Mouse (Mus musculus) neural tube, embryonic 11.5 days (tissue): ENCODE measurements at regions not wholly inside any gene's neighbourhood (a gene's known extent, or its start where the extent isn't known, plus 50 kb on each side); places are given as distances from the start of the nearest gene placed in this dataset.

Experiments used
- ATAC-seq: fragments of 200-750 bp; cut with Nextera tagmentation; 2 replicates; pipeline ENCODE4 v1.8.0; 2017; ENCODE audit warnings: moderate number of reproducible peaks, mild to moderate bottlenecking, moderate TSS enrichment, moderate library complexity; ENCODE audit not compliant: insufficient read depth, low FRiP score, low TSS enrichment
- DNase-seq: peaks from one replicate; pipeline ENCODE4 v3.0.0-alpha.2; 2015; ENCODE audit warnings: low spot score
- H3K27ac ChIP-seq: fragments of 300-500 bp; sonication (generic); 2 replicates; pipeline ENCODE4 v1.5.1; 2014; ENCODE audit warnings: low read depth, mild to moderate bottlenecking, low read length
- H3K27me3 ChIP-seq: fragments of 300-500 bp; sonication (generic); 2 replicates; pipeline ENCODE4 v1.6.1; 2014; ENCODE audit warnings: mild to moderate bottlenecking, low read length, mixed read lengths; ENCODE audit not compliant: control insufficient read depth, insufficient read depth
- H3K36me3 ChIP-seq: fragments of 300-500 bp; sonication (generic); 2 replicates; pipeline ENCODE4 v1.6.1; 2014; ENCODE audit warnings: mild to moderate bottlenecking, low read length, moderate library complexity, mixed read lengths; ENCODE audit not compliant: control insufficient read depth, insufficient read depth
- H3K4me1 ChIP-seq: fragments of 300-500 bp; sonication (generic); 2 replicates; pipeline ENCODE4 v1.6.1; 2014; ENCODE audit warnings: low read length, mixed read lengths; ENCODE audit not compliant: control insufficient read depth, insufficient read depth
- H3K4me2 ChIP-seq: fragments of 300-500 bp; sonication (generic); 2 replicates; pipeline ENCODE4 v1.6.1; 2014; ENCODE audit warnings: low read depth, mild to moderate bottlenecking, moderate library complexity
- H3K4me3 ChIP-seq: fragments of 300-500 bp; sonication (generic); 2 replicates; pipeline ENCODE4 v1.5.1; 2014; ENCODE audit warnings: low read depth, low read length
- H3K9ac ChIP-seq: fragments of 300-500 bp; sonication (generic); 2 replicates; pipeline ENCODE4 v1.6.1; 2014; ENCODE audit warnings: mild to moderate bottlenecking, low read length
- H3K9me3 ChIP-seq: fragments of 300-500 bp; sonication (generic); 2 replicates; pipeline ENCODE4 v1.6.1; 2016; ENCODE audit warnings: low read length; ENCODE audit not compliant: control insufficient read depth
- WGBS: fragments of 180-500 bp; shearing (Covaris S2); extraction: QIAGEN DNeasy Blood & Tissue Kit; methylation state at CpG from one replicate; pipeline ENCODE4 v1.1.7; 2014; 5-methylcytosine and 5-hydroxymethylcytosine counted together

DNA sequence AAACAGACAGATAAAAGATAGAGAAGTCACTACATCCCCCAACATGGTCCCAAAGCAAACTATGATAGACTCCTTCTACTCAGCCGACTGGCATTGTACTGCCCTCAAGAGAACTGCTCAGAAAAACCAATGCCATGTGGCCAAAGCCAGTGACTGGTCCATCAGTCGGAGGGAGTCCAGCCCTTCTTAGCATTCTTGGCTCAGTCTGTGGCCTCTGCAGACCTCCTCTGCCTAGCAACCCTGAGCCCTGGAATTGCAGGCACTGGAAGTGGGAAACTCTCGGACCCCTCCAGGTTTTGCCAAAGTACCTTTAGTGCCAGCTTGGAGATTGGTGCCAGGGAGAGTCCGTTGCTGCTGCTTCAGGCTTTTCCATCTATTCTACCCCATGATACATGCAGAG, 205.2 kb downstream of the H2al1j start:
- DNase-seq (no peak), ATAC-seq (no peak)
- H3K36me3 ChIP-seq, result no peaks in the 10 kb centered on the region
- H3K27me3 ChIP-seq, result no peaks in the 10 kb centered on the region
- H3K4me1 ChIP-seq, result no peaks in the 10 kb centered on the region
- no peak overlapping the region for H3K9ac ChIP-seq
- H3K27ac ChIP-seq, result no peak overlapping the region
- no peak overlapping the region for H3K4me2 ChIP-seq
- H3K9me3 ChIP-seq, result no peaks in the 10 kb centered on the region
- H3K4me3 ChIP-seq, result no peak overlapping the region
- 63% methylated on average over 4 of the region's 4 CpGs for WGBS

DNA sequence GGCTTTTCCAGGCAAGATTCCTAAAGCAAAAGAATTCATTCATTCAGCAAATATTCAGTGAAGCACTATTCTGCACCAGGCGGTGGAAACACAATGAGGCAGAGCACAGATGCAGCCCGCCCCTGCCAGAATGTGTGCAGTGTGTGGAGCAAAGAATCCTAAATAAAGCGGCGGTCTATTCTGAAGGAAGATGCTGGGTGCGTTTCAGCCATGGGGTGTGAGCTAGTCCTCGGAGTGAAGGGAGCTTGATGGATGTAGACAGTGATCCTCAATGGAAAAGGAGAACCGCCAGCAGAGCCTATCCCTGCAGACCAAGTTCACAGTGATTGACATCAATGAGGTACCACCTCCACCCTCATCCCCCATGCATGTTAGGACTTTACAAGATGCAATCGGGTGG, 206.2 kb downstream of the H2al1j start:
- 59% methylated on average over 8 of the region's 8 CpGs for WGBS
- Histone ChIP-seq H3K9ac (no peak overlapping the region), H3K36me3 (no peaks in the 10 kb centered on the region), H3K27me3 (no peaks in the 10 kb centered on the region), H3K4me2 (no peak overlapping the region), H3K4me3 (no peak overlapping the region), H3K9me3 (no peaks in the 10 kb centered on the region), H3K27ac (no peak overlapping the region), H3K4me1 (no peaks in the 10 kb centered on the region)
- DNase-seq, result no peak
- peak; percentile 23; the same call in 1 of the 2 replicates for ATAC-seq

DNA sequence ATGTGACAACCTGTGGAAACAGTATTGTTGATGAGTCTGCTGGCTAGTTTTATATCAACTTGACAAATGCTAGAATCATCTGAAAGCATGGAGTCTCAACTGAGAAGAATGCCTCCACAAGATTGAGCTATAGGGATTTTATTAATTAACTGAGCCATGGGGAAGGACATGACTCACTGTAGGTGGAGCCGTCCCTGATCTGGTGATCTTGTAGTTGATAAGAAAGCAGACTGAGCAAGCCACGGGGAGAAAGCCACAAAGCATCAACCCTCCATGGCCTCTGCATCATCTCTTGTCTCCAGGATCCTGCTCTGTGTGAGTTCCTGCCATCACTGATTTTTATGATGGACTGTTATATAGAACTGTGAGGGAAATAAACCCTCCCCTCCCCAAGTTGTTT, 213.4 kb downstream of the H2al1j start:
- H3K4me1 ChIP-seq, result no peaks in the 10 kb centered on the region
- no peaks in the 10 kb centered on the region for H3K36me3 ChIP-seq
- WGBS, result 97% methylated on average over 2 of the region's 2 CpGs
- no peak overlapping the region for H3K4me2 ChIP-seq
- no peak overlapping the region for H3K4me3 ChIP-seq
- H3K27me3 ChIP-seq, result no peaks in the 10 kb centered on the region
- DNase-seq (no peak), ATAC-seq (no peak)
- no peak overlapping the region for H3K27ac ChIP-seq
- no peaks in the 10 kb centered on the region for H3K9me3 ChIP-seq
- no peak overlapping the region for H3K9ac ChIP-seq

DNA sequence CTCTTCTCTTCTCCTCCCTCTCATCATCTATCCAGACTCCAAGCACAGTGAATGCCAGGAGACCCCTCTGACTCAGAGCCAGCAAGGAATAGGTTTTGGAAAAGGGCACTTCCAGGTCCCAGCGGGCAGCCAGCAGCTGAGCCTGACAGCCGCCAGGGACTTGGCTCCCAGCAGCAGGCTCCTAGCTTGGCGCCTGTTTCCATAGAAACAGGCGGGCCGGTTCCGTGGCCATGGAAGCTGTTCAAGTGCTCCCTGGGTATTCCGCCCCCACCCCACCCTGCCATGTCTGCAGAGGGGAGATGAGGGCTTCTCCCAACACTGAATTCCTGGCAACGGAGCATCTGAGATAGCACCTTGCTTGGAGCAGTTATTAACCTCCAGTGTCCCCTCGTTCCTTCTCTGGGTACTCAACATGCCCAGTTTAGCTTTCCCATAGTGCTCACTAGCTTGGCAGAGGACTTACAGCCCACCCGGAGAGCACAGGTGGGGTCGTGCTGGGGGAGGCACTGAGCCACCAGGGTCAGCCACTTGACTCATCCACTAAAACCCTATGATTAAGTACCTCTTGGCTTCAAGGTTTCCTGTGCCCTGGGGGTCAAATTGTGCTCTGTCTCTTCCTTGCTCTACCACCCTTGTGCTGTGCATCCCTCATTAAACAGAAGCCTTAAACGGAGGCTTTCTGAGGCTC, 222.7 kb downstream of the H2al1j start:
- peak; percentile 50 for ATAC-seq
- Histone ChIP-seq H3K9me3 (no peaks in the 10 kb centered on the region), H3K27me3 (no peaks in the 10 kb centered on the region), H3K27ac (no peak overlapping the region), H3K4me1 (no peaks in the 10 kb centered on the region), H3K9ac (no peak overlapping the region), H3K4me2 (0 out of 2 replicates have a peak overlapping the region, but pooled peaks have one; percentile 2), H3K4me3 (no peak overlapping the region), H3K36me3 (no peaks in the 10 kb centered on the region)
- DNase-seq, result peak; percentile 58
- 23% methylated on average over 12 of the region's 12 CpGs for WGBS

DNA sequence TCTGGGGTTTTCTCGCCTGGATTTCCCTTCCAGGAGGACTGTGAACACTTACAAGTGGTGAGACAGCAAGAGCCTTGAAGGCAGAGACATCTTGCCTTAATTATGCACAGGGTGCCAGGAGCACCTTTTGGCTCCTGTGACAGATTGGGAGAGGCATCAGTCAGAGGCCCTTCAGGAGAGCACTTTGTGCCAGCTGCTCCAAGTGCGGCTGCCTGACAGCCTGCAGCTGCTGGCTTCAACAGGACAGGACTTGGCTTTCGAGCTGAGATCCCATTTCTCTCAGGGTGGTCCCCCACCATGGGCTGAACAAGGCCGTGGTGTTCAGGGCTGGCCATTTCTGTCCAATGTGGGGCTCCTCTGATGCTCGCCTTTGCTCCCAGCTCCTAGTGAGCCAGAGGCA, 224.6 kb downstream of the H2al1j start:
- DNase-seq (no peak), ATAC-seq (no peak)
- Histone ChIP-seq H3K27ac (no peak overlapping the region), H3K4me3 (no peak overlapping the region), H3K4me1 (no peaks in the 10 kb centered on the region), H3K9me3 (no peaks in the 10 kb centered on the region), H3K9ac (no peak overlapping the region), H3K36me3 (no peaks in the 10 kb centered on the region), H3K27me3 (no peaks in the 10 kb centered on the region), H3K4me2 (no peak overlapping the region)
- WGBS, result 57% methylated on average over 5 of the region's 5 CpGs

DNA sequence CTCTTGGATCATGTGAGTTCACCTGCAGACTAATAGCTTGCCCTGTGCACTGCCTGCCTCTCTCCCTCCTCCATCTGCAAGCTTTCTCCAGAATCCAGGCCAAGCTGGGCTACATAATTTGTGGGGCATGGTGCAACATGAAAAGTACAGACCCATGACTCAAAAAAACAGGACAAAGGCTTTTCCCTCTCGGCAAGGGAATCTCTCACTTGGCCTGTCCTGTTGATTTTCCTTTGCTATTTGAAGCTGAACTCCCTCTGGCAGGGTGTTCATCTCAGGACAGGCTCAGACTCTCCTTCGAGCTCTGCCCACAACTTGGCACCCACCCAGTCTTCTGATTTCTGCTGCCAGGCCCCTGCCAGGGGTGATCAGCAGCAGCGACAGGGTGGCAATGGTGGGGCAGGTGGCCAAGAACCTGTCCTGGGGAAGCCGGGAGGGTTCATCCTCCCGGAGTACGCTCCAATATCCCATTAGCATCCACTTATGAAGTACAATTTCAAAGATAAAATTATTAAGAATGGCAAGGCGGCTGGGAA, 227.5 kb downstream of the H2al1j start:
- no peaks in the 10 kb centered on the region for H3K36me3 ChIP-seq
- H3K27ac ChIP-seq, result no peak overlapping the region
- H3K9ac ChIP-seq, result no peak overlapping the region
- H3K4me2 ChIP-seq, result no peak overlapping the region
- no peak for DNase-seq
- no peak overlapping the region for H3K4me3 ChIP-seq
- ATAC-seq, result no peak
- H3K27me3 ChIP-seq, result no peaks in the 10 kb centered on the region
- WGBS, result 88% methylated on average over 7 of the region's 7 CpGs
- H3K4me1 ChIP-seq, result no peaks in the 10 kb centered on the region
- H3K9me3 ChIP-seq, result no peaks in the 10 kb centered on the region

DNA sequence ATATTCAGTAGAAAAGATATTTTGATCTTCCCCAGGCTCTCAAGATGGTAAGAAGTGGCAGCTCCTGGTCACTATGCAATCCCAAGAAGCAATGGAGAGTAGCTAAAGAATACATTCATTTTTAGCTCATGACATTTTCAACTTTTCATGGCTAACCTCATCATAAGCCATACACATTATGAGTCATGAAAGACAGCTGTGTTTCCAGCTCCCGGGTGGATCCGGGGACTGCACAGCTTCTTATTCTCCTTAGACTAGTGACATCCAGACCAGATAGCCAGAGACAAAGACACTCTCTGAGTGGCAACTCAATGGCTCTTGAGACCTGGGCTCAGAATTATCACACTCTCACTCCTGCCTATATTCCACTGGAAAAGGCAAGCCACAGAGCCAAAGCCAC, 230.6 kb downstream of the H2al1j start:
- H3K9me3 ChIP-seq, result no peaks in the 10 kb centered on the region
- no peak for ATAC-seq
- H3K4me3 ChIP-seq, result no peak overlapping the region
- no peak overlapping the region for H3K4me2 ChIP-seq
- H3K27me3 ChIP-seq, result no peaks in the 10 kb centered on the region
- no peak for DNase-seq
- no peak overlapping the region for H3K9ac ChIP-seq
- H3K36me3 ChIP-seq, result no peaks in the 10 kb centered on the region
- no peaks in the 10 kb centered on the region for H3K4me1 ChIP-seq
- 91% methylated on average over 2 of the region's 2 CpGs for WGBS
- no peak overlapping the region for H3K27ac ChIP-seq

DNA sequence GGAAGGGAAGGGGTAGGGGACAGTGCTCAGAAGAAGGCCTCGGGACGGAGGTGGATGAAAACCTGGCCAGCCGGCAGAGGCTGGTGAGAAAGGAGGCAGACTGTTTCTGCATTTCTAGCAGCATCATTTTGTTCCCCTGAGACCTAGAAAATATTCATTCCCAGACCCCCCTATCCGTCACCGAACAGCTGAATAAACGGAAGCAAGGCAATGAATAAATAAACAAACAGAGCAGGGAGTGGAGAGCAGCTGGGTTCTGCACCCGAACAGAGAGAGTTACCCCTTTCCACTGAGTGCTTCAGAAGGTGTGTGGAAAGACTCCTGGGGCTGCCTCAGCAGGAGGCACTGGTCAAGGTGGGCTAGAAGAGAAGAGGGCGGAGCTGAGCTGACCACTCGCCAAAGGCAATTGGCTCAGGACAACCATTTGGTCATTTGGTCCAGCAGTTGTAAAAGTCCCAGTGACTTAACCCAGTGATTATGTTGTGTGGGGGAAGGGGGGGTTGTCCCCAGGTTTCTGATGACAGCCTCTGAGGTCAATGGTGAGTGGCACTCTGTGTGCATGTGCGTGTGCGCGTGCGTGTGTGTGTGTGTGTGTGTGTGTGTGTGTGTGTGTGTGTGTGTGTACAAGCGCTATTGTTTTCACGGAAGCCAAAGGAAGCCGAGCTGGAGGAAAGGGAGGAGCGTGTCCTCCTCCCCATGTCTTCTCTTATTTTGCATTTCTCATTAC, 233.1 kb downstream of the H2al1j start:
- H3K27me3 ChIP-seq, result no peaks in the 10 kb centered on the region
- DNase-seq (no peak), ATAC-seq (no peak)
- WGBS, result 42% methylated on average over 15 of the region's 17 CpGs
- no peaks in the 10 kb centered on the region for H3K4me1 ChIP-seq
- H3K27ac ChIP-seq, result no peak overlapping the region
- no peak overlapping the region for H3K4me3 ChIP-seq
- H3K9ac ChIP-seq, result no peak overlapping the region
- H3K9me3 ChIP-seq, result no peaks in the 10 kb centered on the region
- H3K4me2 ChIP-seq, result no peak overlapping the region
- H3K36me3 ChIP-seq, result no peaks in the 10 kb centered on the region

DNA sequence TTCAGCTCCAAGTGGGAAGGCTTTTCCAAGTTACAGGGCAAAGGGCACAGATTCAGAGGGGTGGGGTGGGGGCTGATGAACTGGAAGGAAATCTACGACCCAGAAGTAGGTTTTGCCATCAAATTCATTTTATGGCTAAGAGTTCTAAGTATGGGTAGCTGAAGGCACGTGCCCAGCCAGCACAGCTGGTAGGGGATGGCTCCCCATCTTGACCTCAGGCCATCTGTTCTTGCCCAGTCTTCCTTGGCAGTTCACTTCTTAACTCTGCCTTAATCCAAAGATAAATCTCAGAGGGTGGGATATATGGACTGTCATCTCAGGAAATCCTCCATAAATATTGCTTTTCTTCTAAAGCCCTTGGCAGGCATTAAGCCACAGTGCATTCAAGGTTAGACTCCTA, 238.3 kb downstream of the H2al1j start:
- no peak overlapping the region for H3K9ac ChIP-seq
- no peaks in the 10 kb centered on the region for H3K27me3 ChIP-seq
- H3K36me3 ChIP-seq, result no peaks in the 10 kb centered on the region
- no peak for DNase-seq
- H3K27ac ChIP-seq, result no peak overlapping the region
- 49% methylated on average over 2 of the region's 2 CpGs for WGBS
- H3K9me3 ChIP-seq, result no peaks in the 10 kb centered on the region
- no peak overlapping the region for H3K4me2 ChIP-seq
- no peak overlapping the region for H3K4me3 ChIP-seq
- no peak for ATAC-seq
- no peaks in the 10 kb centered on the region for H3K4me1 ChIP-seq
